Mouse (Mus musculus) liver, embryonic 15.5 days (tissue): ENCODE results near the gene Fhl1. TPM values are rescaled to one million over a fixed set of nuclear protein-coding genes. Genes with fewer than 3 reads are reported as not detected.
A peak's percentile ranks its signal among the peaks of the same experiment; 100 is the strongest.

Experiments used
- ATAC-seq: fragments of 200-750 bp; cut with Nextera tagmentation; 2 replicates; pipeline ENCODE4 v1.8.0; 2017; ENCODE audit warnings: moderate number of reproducible peaks, mild to moderate bottlenecking, moderate library complexity; ENCODE audit not compliant: insufficient read depth
- H3K27ac ChIP-seq: fragments of 300-500 bp; sonication (generic); replicated peaks from 2 replicates; pipeline ENCODE4 v1.5.1; 2015; ENCODE audit warnings: mild to moderate bottlenecking, inconsistent platforms
- H3K27me3 ChIP-seq: fragments of 300-500 bp; sonication (generic); 2 replicates; pipeline ENCODE4 v1.6.1; 2015; ENCODE audit warnings: mild to moderate bottlenecking, inconsistent platforms
- H3K36me3 ChIP-seq: fragments of 300-500 bp; sonication (generic); replicated peaks from 2 replicates; pipeline ENCODE4 v1.6.1; 2015; ENCODE audit warnings: moderate library complexity, mild to moderate bottlenecking, inconsistent platforms
- H3K4me1 ChIP-seq: fragments of 300-500 bp; sonication (generic); replicated peaks from 2 replicates; pipeline ENCODE4 v1.6.1; 2015; ENCODE audit warnings: inconsistent platforms
- H3K4me2 ChIP-seq: fragments of 300-500 bp; sonication (generic); 2 replicates; pipeline ENCODE4 v1.6.1; 2015; ENCODE audit warnings: moderate library complexity, mild to moderate bottlenecking, inconsistent platforms
- H3K4me3 ChIP-seq: fragments of 300-500 bp; sonication (generic); replicated peaks from 2 replicates; pipeline ENCODE4 v1.5.1; 2015; ENCODE audit warnings: mild to moderate bottlenecking, inconsistent platforms
- H3K9ac ChIP-seq: fragments of 300-500 bp; sonication (generic); 2 replicates; pipeline ENCODE4 v1.6.1; 2015; ENCODE audit warnings: moderate library complexity, mild to moderate bottlenecking, inconsistent platforms
- H3K9me3 ChIP-seq: fragments of 300-500 bp; sonication (generic); replicated peaks from 2 replicates; pipeline ENCODE4 v1.6.1; 2016; ENCODE audit warnings: inconsistent platforms
- WGBS: fragments of 180-500 bp; shearing (Covaris S2); methylation state at CpG from one replicate; pipeline ENCODE4 v1.1.7; 2015; ENCODE audit warnings: mixed read lengths; ENCODE audit not compliant: insufficient replicate concordance; 5-methylcytosine and 5-hydroxymethylcytosine counted together
- polyA plus RNA-seq: library from polyadenylated mRNA; unstranded; fragments of >200 nt; fragmentation: Nextera tagmentation; extraction: Ambion mirVana; gene quantifications from 2 replicates; pipeline ENCODE4 v1.2.1, GENCODE M21; 2015

Gene Fhl1
- polyA plus RNA-seq, 1 experiment from 2014 or later = 22.2 TPM

- ATAC-seq = 0 out of 2 replicates have a peak, but pooled peaks have one; percentile 56
- WGBS = 56% methylated on average over 6 of the region's 6 CpGs
These were observed 20.6 kb downstream of the Fhl1 start for GRCm38 (mm10) chrX:56752144-56752543.

GRCm38 (mm10) chrX:56753317-56754289 lies 22.0 kb downstream of the Fhl1 start:
- H3K27me3 ChIP-seq = no peaks in the 10 kb centered on the region
- no peaks in the 10 kb centered on the region for H3K36me3 ChIP-seq
- no peaks in the 10 kb centered on the region for H3K9me3 ChIP-seq
- ATAC-seq = no peak
- H3K9ac ChIP-seq = no peak overlapping the region
- peaks cover 10% of the 10 kb centered on the region; the same call in 1 of the 2 replicates for H3K4me1 ChIP-seq
- H3K4me3 ChIP-seq = no peak overlapping the region
- no peak overlapping the region for H3K4me2 ChIP-seq
- 61% methylated on average over 8 of the region's 8 CpGs for WGBS
- H3K27ac ChIP-seq = no peak overlapping the region

More at GRCm38 (mm10) chrX:56752144-56752543, 20.6 kb downstream of the Fhl1 start:
- Histone ChIP-seq H3K27me3 (no peaks in the 10 kb centered on the region), H3K4me2 (no peak overlapping the region), H3K27ac (no peak overlapping the region), H3K9me3 (no peaks in the 10 kb centered on the region), H3K9ac (no peak overlapping the region), H3K36me3 (no peaks in the 10 kb centered on the region), H3K4me1 (peaks cover 10% of the 10 kb centered on the region; the same call in 1 of the 2 replicates), H3K4me3 (no peak overlapping the region)

GRCm38 (mm10) chrX:56755646-56756045 lies 24.1 kb downstream of the Fhl1 start:
- no peak for ATAC-seq
- 24% methylated on average over 2 of the region's 2 CpGs for WGBS
- H3K4me2 ChIP-seq = no peak overlapping the region

GRCm38 (mm10) chrX:56756352-56756751 lies 24.8 kb downstream of the Fhl1 start:
- peak overlapping the region; percentile 53 for H3K27ac ChIP-seq
- peaks cover 10% of the 10 kb centered on the region for H3K4me1 ChIP-seq
- no peaks in the 10 kb centered on the region for H3K9me3 ChIP-seq
- peak; percentile 91 for ATAC-seq
- WGBS = 32% methylated on average over 7 of the region's 7 CpGs
- no peaks in the 10 kb centered on the region for H3K27me3 ChIP-seq
- no peaks in the 10 kb centered on the region for H3K36me3 ChIP-seq
- no peak overlapping the region for H3K4me3 ChIP-seq
- H3K4me2 ChIP-seq = peak overlapping the region; percentile 38
- H3K9ac ChIP-seq = no peak overlapping the region

More at GRCm38 (mm10) chrX:56755646-56756045, 24.1 kb downstream of the Fhl1 start:
- no peaks in the 10 kb centered on the region for H3K9me3 ChIP-seq
- H3K4me3 ChIP-seq = no peak overlapping the region
- H3K27ac ChIP-seq = no peak overlapping the region
- H3K36me3 ChIP-seq = no peaks in the 10 kb centered on the region
- peaks cover 10% of the 10 kb centered on the region for H3K4me1 ChIP-seq
- H3K27me3 ChIP-seq = no peaks in the 10 kb centered on the region
- no peak overlapping the region for H3K9ac ChIP-seq

- Histone ChIP-seq H3K4me3 (no peak overlapping the region), H3K4me1 (peaks cover 8% of the 10 kb centered on the region), H3K9ac (no peak overlapping the region), H3K36me3 (no peaks in the 10 kb centered on the region), H3K9me3 (no peaks in the 10 kb centered on the region), H3K27ac (no peak overlapping the region), H3K4me2 (no peak overlapping the region), H3K27me3 (no peaks in the 10 kb centered on the region)
- ATAC-seq = peak; percentile 65
- WGBS = 63% methylated on average over 3 of the region's 3 CpGs
These were observed 28.7 kb downstream of the Fhl1 start for GRCm38 (mm10) chrX:56760257-56760760.

GRCm38 (mm10) chrX:56769838-56770237 lies 38.3 kb downstream of the Fhl1 start:
- Histone ChIP-seq H3K27me3 (no peaks in the 10 kb centered on the region), H3K4me3 (no peak overlapping the region), H3K9ac (no peak overlapping the region), H3K36me3 (no peaks in the 10 kb centered on the region), H3K4me2 (no peak overlapping the region), H3K4me1 (no peaks in the 10 kb centered on the region), H3K27ac (no peak overlapping the region), H3K9me3 (no peaks in the 10 kb centered on the region)
- ATAC-seq = no peak

- Histone ChIP-seq H3K9ac (no peak overlapping the region), H3K36me3 (no peaks in the 10 kb centered on the region), H3K4me2 (no peak overlapping the region), H3K4me1 (no peaks in the 10 kb centered on the region), H3K27me3 (no peaks in the 10 kb centered on the region), H3K9me3 (no peaks in the 10 kb centered on the region), H3K4me3 (no peak overlapping the region), H3K27ac (no peak overlapping the region)
- WGBS = 32% methylated on average over 1 of the region's 1 CpGs
- no peak for ATAC-seq
These were observed 40.2 kb downstream of the Fhl1 start for GRCm38 (mm10) chrX:56771751-56772150.

GRCm38 (mm10) chrX:56773329-56773728 lies 41.7 kb downstream of the Fhl1 start:
- no peaks in the 10 kb centered on the region for H3K36me3 ChIP-seq
- no peak overlapping the region for H3K9ac ChIP-seq
- H3K4me2 ChIP-seq = no peak overlapping the region
- H3K4me1 ChIP-seq = no peaks in the 10 kb centered on the region
- ATAC-seq = no peak
- no peak overlapping the region for H3K4me3 ChIP-seq
- no peaks in the 10 kb centered on the region for H3K9me3 ChIP-seq
- no peaks in the 10 kb centered on the region for H3K27me3 ChIP-seq
- no peak overlapping the region for H3K27ac ChIP-seq
- WGBS = 68% methylated on average over 4 of the region's 4 CpGs

- Histone ChIP-seq H3K9ac (no peak overlapping the region), H3K9me3 (no peaks in the 10 kb centered on the region), H3K4me3 (no peak overlapping the region), H3K27ac (no peak overlapping the region), H3K4me2 (no peak overlapping the region), H3K4me1 (no peaks in the 10 kb centered on the region), H3K36me3 (no peaks in the 10 kb centered on the region), H3K27me3 (no peaks in the 10 kb centered on the region)
- 58% methylated on average over 6 of the region's 6 CpGs for WGBS
- ATAC-seq = no peak
These were observed 54.9 kb downstream of the Fhl1 start for GRCm38 (mm10) chrX:56786281-56787061.

- no peak overlapping the region for H3K9ac ChIP-seq
- no peaks in the 10 kb centered on the region for H3K4me1 ChIP-seq
- no peaks in the 10 kb centered on the region for H3K9me3 ChIP-seq
- H3K4me3 ChIP-seq = no peak overlapping the region
- no peaks in the 10 kb centered on the region for H3K36me3 ChIP-seq
- H3K4me2 ChIP-seq = no peak overlapping the region
- ATAC-seq = no peak
- H3K27ac ChIP-seq = no peak overlapping the region
- 71% methylated on average over 3 of the region's 3 CpGs for whole genome bisulfite sequencing
- no peaks in the 10 kb centered on the region for H3K27me3 ChIP-seq
These were observed 55.9 kb downstream of the Fhl1 start for GRCm38 (mm10) chrX:56787486-56787885.

GRCm38 (mm10) chrX:56790591-56790990 lies 59.0 kb downstream of the Fhl1 start:
- 78% methylated on average over 4 of the region's 4 CpGs for WGBS
- no peak for ATAC-seq

More at GRCm38 (mm10) chrX:56790591-56790990, 59.0 kb downstream of the Fhl1 start:
- Histone ChIP-seq H3K4me1 (no peaks in the 10 kb centered on the region), H3K9me3 (no peaks in the 10 kb centered on the region), H3K36me3 (no peaks in the 10 kb centered on the region), H3K9ac (no peak overlapping the region), H3K27ac (no peak overlapping the region), H3K4me3 (no peak overlapping the region), H3K27me3 (no peaks in the 10 kb centered on the region), H3K4me2 (no peak overlapping the region)
